Mouse (Mus musculus) liver, adult 2 months (tissue): ENCODE measurements around the gene Srbd1. TPM values are rescaled to one million over a fixed set of nuclear protein-coding genes. Genes with fewer than 3 reads are reported as not detected.

Experiments
- DNase-seq: peaks from one replicate; pipeline ENCODE4 v3.0.0-alpha.2; 2011; ENCODE audit warnings: low read depth, low spot score; ENCODE audit errors: extremely low read depth
- H3K27ac ChIP-seq: fragments of 200-500 bp; replicated peaks from 2 replicates; pipeline ENCODE4 v1.5.1; 2012; ENCODE audit warnings: low read depth, mild to moderate bottlenecking, control low read depth, inconsistent platforms, low read length; ENCODE audit not compliant: insufficient read depth
- H3K27me3 ChIP-seq: fragments of 200-500 bp; 2 replicates; pipeline ENCODE4 v1.6.1; 2012; ENCODE audit warnings: mild to moderate bottlenecking, moderate library complexity, low read length, inconsistent platforms; ENCODE audit not compliant: control insufficient read depth, insufficient read depth
- H3K36me3 ChIP-seq: fragments of 200-500 bp; 2 replicates; pipeline ENCODE4 v1.6.1; 2012; ENCODE audit warnings: low read length, inconsistent platforms; ENCODE audit not compliant: control insufficient read depth, insufficient read depth
- H3K4me1 ChIP-seq: fragments of 200-500 bp; 2 replicates; pipeline ENCODE4 v1.6.1; 2011; ENCODE audit warnings: low read length; ENCODE audit not compliant: control insufficient read depth, insufficient read depth
- H3K4me3 ChIP-seq: fragments of 200-500 bp; 2 replicates; pipeline ENCODE4 v1.5.1; 2011; ENCODE audit warnings: low read depth, mild to moderate bottlenecking, control low read depth, low read length, moderate library complexity; ENCODE audit not compliant: insufficient read depth
- H3K79me2 ChIP-seq: fragments of 200-500 bp; 2 replicates; pipeline ENCODE4 v1.6.1; 2012; ENCODE audit warnings: inconsistent platforms, mild to moderate bottlenecking, low read length, moderate library complexity; ENCODE audit not compliant: control insufficient read depth, insufficient read depth
- H3K9ac ChIP-seq: fragments of 200-500 bp; 2 replicates; pipeline ENCODE4 v1.6.1; 2012; ENCODE audit warnings: low read depth, mild to moderate bottlenecking, control low read depth, inconsistent platforms, low read length
- CTCF ChIP-seq: fragments of 200-500 bp; IDR thresholded peaks from 2 replicates; pipeline ENCODE4 v1.5.1; 2011; ENCODE audit warnings: low read depth, low read length, control low read depth
- POLR2A ChIP-seq: fragments of 200-500 bp; IDR thresholded peaks from 2 replicates; pipeline ENCODE4 v1.6.1; 2011; ENCODE audit warnings: low read length, control low read depth; ENCODE audit not compliant: insufficient read depth; ENCODE audit errors: extremely low read depth
- WGBS: fragments of 180-500 bp; shearing (Covaris S2); methylation state at CpG from one replicate; pipeline ENCODE4 v1.1.7; 2018; 5-methylcytosine and 5-hydroxymethylcytosine counted together
- polyA plus RNA-seq: library from polyadenylated mRNA; depleted of rRNA; stranded (reverse); fragments of >200 nt; gene quantifications from 2 replicates; pipeline ENCODE4 v1.2.3, GENCODE M21; 2012; rRNA removed
- total RNA-seq: library from RNA; depleted of rRNA; stranded (reverse); fragments of >200 nt; gene quantifications from 2 replicates; pipeline ENCODE4 v1.2.3, GENCODE M21; 2014; rRNA removed

Gene Srbd1
- total and polyA plus RNA-seq, 2 experiments, result 2.1 to 20.9 TPM

DNA sequence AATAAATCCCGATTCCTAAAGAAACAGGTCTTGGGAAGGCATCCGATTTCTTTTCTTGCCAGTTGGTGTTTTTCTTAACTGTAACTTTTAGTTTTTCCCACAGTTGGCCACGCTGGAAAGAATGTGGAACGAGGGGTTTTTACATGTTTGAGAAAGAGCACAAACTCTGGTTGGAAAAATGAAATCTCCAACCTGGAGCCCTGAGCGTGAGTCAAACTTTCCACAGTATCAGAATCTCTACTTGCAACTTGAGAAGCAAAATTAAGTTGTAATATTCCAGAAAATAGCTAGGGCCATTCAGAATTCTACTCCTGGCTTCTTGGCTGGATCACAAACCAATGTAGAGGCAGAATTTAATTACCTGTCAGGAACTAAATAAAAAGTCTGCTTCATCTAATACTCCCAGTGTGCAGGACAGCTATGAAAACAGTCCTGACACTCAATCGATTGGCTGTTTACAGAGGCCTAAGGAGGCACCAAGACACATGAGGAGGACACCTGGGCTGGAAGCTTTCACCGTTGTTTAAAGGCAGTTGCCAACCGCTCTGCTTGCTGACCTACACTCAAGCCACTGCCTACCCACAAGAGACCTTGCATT, 203.7 kb downstream of the Srbd1 start:
- no peaks in the 10 kb centered on the region for H3K79me2 ChIP-seq
- TF ChIP-seq CTCF, result no peak
- no peak for TF ChIP-seq POLR2A
- H3K4me3 ChIP-seq, result no peak overlapping the region
- no peaks in the 10 kb centered on the region for H3K4me1 ChIP-seq
- H3K9ac ChIP-seq, result no peak overlapping the region
- WGBS, result 84% methylated on average over 8 of the region's 8 CpGs
- H3K36me3 ChIP-seq, result no peaks in the 10 kb centered on the region
- no peak for DNase-seq
- no peak overlapping the region for H3K27ac ChIP-seq
- H3K27me3 ChIP-seq, result 0 out of 2 replicates have a peak, but pooled peaks cover 2% of the 10 kb centered on the region

DNA sequence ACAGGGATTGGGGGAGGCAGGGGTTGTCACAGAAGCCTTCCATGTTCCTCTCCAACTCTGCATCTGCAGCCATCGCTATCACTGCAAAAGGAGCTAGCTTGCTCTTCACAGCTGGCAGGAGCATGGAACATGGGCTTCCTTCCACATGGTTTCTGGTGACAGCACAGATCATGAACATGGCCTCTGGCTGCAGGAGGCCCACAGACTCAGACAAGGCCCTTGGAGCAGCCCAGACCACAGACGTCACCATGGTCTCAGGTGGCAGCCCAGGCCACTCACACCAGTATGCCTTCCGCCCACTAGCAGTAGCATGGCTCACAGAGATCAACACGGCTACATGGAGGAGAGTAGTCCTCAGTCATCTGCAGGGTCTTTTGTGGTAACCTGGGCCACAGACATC, 207.8 kb downstream of the Srbd1 start:
- TF ChIP-seq POLR2A, result no peak
- no peak for TF ChIP-seq CTCF
- no peak overlapping the region for H3K4me3 ChIP-seq
- WGBS, result 99% methylated on average over 4 of the region's 4 CpGs
- H3K27me3 ChIP-seq, result no peaks in the 10 kb centered on the region
- H3K27ac ChIP-seq, result no peak overlapping the region
- no peak for DNase-seq
- H3K79me2 ChIP-seq, result no peaks in the 10 kb centered on the region
- H3K36me3 ChIP-seq, result no peaks in the 10 kb centered on the region
- no peaks in the 10 kb centered on the region for H3K4me1 ChIP-seq
- H3K9ac ChIP-seq, result no peak overlapping the region

DNA sequence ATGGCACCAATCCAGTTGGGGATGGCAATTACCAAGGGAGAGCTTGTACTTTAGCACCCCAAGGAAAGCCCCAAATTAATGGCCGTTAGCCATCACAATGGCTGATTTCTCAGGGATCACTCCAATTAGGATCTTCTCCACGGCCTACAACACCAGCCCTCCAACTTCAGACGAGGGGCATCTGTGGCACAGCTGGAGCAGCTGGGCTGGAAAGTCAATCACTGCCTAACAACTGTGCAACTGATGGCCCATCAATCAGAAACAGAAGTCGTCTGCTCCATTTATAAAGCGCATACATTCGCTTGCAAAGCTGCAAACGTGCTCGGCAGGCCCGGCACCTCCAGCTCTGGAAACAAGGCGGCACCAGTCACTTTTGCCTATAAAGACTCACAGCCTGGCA, 209.7 kb downstream of the Srbd1 start:
- Histone ChIP-seq H3K36me3 (no peaks in the 10 kb centered on the region), H3K27me3 (no peaks in the 10 kb centered on the region), H3K9ac (no peak overlapping the region), H3K4me3 (no peak overlapping the region), H3K79me2 (no peaks in the 10 kb centered on the region), H3K4me1 (peaks cover 11% of the 10 kb centered on the region), H3K27ac (no peak overlapping the region)
- 92% methylated on average over 10 of the region's 10 CpGs for WGBS
- TF ChIP-seq POLR2A, result no peak
- TF ChIP-seq CTCF, result no peak
- DNase-seq, result no peak

Other genes starting within 250 kb of the Srbd1 start
- 6.4 and 7.2 TPM in 2 replicates for gene Prkce, start 22.6 kb upstream of the Srbd1 start, total RNA-seq
- 1.7 and 2.0 TPM in 2 replicates for gene Prkce, start 22.6 kb upstream of the Srbd1 start, polyA plus RNA-seq